Mouse (Mus musculus): ENCODE measurements around the gene Nup98. TPM values are rescaled to one million over a fixed set of nuclear protein-coding genes. Genes with fewer than 3 reads are reported as not detected.

Gene Nup98
- polyA plus RNA-seq, 1 experiment = 23.0 TPM

DNA sequence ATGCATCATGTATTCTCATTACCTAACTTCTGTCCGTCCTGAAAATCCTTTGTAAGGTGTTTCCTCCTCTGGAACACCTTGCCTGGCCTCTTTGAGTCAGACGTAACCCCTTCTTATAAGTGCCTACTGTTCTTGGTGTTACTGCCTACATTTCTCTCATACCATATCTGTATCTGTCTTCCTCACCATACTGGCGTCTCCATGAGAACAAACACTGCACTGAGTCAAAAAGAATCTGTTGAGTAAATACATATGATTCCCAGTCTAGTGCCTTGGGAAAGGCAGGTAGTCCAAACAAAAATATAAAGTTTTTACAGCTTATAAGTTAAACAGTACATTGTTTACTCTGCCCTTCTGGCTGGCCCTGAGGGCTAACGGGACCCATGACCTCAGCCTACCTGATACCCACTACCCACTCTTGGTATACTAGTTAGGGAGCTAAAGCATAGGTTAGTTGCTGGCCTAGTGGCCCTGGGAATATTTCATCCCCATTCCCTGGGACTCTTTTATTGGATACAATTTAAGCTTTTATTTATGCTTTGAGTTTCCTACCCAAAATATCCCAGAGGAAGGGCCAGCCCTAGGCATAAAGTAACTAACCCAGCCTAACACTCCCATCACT lies 18.2 kb upstream of the Nup98 start:
- no peaks in the 10 kb centered on the region for H3K79me2 ChIP-seq (ENCODE audit: control insufficient read depth, insufficient read depth)

DNA sequence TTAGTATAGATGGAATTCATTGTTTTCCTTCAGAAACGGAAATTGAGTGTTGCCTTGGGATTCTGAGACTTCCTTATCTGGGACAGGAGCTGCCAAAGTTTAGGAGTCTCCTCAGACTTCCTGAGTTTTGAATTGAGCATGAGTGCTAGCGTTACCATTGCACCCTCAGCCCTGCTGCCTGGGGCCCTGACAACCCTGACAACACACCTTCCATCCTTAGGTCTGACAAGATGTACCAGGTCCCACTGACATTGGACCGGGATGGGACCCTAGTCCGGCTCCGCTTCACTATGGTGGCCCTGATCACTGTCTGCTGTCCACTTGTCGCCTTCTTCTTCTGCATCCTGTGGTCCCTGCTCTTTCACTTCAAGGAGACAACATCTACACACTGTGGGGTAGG lies 16.1 kb upstream of the Nup98 start:
- H3K27me3 ChIP-seq (ENCODE audit: control insufficient read depth, insufficient read depth, insufficient read length) = no peaks in the 10 kb centered on the region
- no peaks in the 10 kb centered on the region for H3K79me3 ChIP-seq (ENCODE audit: low read depth)
- H3K36me3 ChIP-seq (ENCODE audit: control insufficient read depth, insufficient read depth) = no peaks in the 10 kb centered on the region
- no peak for TF ChIP-seq FOSL1 (IDR thresholded peaks at IDR 0.05; ENCODE audit: insufficient read depth, low read length, poor library complexity, severe bottlenecking)
- H3K79me2 ChIP-seq (ENCODE audit: control insufficient read depth, insufficient read depth) = no peaks in the 10 kb centered on the region
- no peak overlapping the region for H3K4me3 ChIP-seq (ENCODE audit: insufficient read depth, poor library complexity, severe bottlenecking)
- H3ac ChIP-seq (ENCODE audit: control insufficient read depth, insufficient read length, low read depth) = no peak overlapping the region

More for the DNA sequence above, 18.2 kb upstream of the Nup98 start:
- Histone ChIP-seq H3K27me3 (ENCODE audit: control insufficient read depth, insufficient read depth, insufficient read length) (no peaks in the 10 kb centered on the region), H3K79me3 (ENCODE audit: low read depth) (no peaks in the 10 kb centered on the region), H3ac (ENCODE audit: control insufficient read depth, insufficient read length, low read depth) (no peak overlapping the region), H3K4me3 (ENCODE audit: insufficient read depth, poor library complexity, severe bottlenecking) (no peak overlapping the region), H3K36me3 (ENCODE audit: control insufficient read depth, insufficient read depth) (no peaks in the 10 kb centered on the region)
- TF ChIP-seq USF1 (IDR thresholded peaks at IDR 0.05; ENCODE audit: low read depth) (no peak), MYOD1 (IDR thresholded peaks at IDR 0.05; ENCODE audit: control insufficient read depth, insufficient read length, low read depth) (no peak), CEBPB (IDR thresholded peaks at IDR 0.05; ENCODE audit: low read depth) (no peak), MAX (IDR thresholded peaks at IDR 0.05) (no peak), CTCF (IDR thresholded peaks at IDR 0.05; ENCODE audit: control insufficient read depth, insufficient read depth, insufficient read length) (no peak), FOSL1 (IDR thresholded peaks at IDR 0.05; ENCODE audit: insufficient read depth, low read length, poor library complexity, severe bottlenecking) (no peak), MYOG (IDR thresholded peaks at IDR 0.05; ENCODE audit: control insufficient read depth, extremely low read depth, insufficient read length) (no peak)

DNA sequence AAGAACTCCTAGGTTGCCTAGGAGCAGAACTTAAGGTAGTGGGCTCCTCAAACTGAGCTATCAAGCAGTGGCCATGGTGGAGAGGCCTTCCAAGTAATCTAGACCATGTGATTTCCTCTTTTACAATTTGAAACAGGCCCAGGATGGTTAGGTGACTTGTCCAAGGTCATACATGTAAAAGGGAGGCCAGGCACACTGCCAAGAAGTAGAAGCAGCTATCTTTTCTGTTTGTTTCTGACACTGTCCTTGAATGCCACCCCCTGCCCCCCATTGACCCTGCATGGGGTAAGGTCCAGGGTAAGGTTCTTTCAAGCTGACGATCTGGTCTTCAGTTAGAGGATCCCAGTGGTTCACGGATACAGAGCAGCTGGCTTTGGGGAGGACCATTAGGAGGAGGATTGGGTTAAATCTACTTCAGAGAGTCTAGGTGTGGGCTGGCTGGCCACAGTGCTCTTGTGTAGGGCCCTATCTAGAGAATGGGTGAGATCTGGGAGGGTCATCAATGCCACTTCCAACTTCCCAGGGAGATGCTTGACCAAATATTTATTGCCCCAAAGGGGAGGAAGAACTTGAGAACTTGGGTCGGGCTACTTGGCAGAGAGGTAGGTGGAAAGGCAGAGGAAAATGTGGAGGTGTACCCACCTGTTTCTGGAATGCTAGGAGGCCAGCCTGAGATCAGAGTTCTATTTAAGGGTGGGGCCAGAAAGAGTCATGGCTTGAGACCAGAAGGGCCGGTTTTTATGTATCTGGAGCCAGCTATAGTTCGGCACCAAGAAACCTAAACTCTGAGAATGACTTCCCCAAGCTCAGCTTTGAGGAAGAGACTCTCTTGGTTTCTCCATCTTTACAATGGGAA lies 14.1 kb upstream of the Nup98 start:
- Histone ChIP-seq H3K27me3 (ENCODE audit: control insufficient read depth, insufficient read depth, insufficient read length) (no peaks in the 10 kb centered on the region), H3K4me3 (ENCODE audit: insufficient read depth, poor library complexity, severe bottlenecking) (no peak overlapping the region), H3K79me3 (ENCODE audit: low read depth) (no peaks in the 10 kb centered on the region), H3K79me2 (ENCODE audit: control insufficient read depth, insufficient read depth) (no peaks in the 10 kb centered on the region), H3K36me3 (ENCODE audit: control insufficient read depth, insufficient read depth) (no peaks in the 10 kb centered on the region), H3ac (ENCODE audit: control insufficient read depth, insufficient read length, low read depth) (no peak overlapping the region)
- TF ChIP-seq FOSL1 (IDR thresholded peaks at IDR 0.05; ENCODE audit: insufficient read depth, low read length, poor library complexity, severe bottlenecking) (no peak), USF1 (IDR thresholded peaks at IDR 0.05; ENCODE audit: low read depth) (no peak), MYOD1 (IDR thresholded peaks at IDR 0.05; ENCODE audit: control insufficient read depth, insufficient read length, low read depth) (no peak), MYOG (IDR thresholded peaks at IDR 0.05; ENCODE audit: control insufficient read depth, extremely low read depth, insufficient read length) (no peak), CTCF (IDR thresholded peaks at IDR 0.05; ENCODE audit: control insufficient read depth, insufficient read depth, insufficient read length) (no peak), MAX (IDR thresholded peaks at IDR 0.05) (no peak), CEBPB (IDR thresholded peaks at IDR 0.05; ENCODE audit: low read depth) (no peak)

DNA sequence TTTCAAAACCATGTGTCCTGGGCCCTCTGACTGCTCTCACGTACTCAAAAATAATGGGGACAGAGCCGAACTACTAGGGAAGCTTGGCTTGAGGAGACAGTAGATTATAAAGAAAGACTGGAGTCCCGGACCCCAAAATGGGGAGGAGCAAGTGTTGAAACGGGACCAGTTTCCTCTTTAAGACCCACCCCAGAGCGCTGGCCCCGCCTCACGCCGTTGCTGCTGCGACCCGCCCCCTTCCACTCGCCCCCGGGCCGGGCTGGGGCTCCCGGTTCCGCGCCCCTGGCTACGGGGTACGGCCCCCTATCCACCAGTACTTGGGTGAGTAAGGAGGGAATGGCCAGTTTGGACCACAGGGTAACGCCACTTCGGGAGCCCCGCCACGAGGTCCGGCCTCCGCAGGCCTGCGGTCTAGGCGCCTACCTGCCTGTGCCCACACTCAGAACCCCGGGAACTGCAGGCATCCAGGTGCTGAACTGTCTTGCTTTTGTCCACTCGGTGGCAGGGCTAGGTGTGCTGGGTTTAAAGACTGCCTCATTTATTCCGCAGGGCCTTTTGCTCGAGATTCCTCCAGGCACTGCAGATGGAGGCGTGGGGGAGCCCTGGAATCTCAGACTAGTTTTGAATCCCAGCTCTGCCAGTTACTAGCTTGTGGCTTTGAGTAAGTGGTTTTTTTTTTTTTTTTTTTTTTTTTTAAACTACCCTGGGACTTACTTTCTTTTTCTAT lies 13.0 kb upstream of the Nup98 start:
- H3K79me3 ChIP-seq (ENCODE audit: low read depth) = no peaks in the 10 kb centered on the region
- H3K4me3 ChIP-seq (ENCODE audit: insufficient read depth, poor library complexity, severe bottlenecking) = peak overlapping the region; percentile 42
- H3K27me3 ChIP-seq (ENCODE audit: control insufficient read depth, insufficient read depth, insufficient read length) = no peaks in the 10 kb centered on the region
- peak overlapping the region; percentile 59 for H3ac ChIP-seq (ENCODE audit: control insufficient read depth, insufficient read length, low read depth)
- H3K79me2 ChIP-seq (ENCODE audit: control insufficient read depth, insufficient read depth) = no peaks in the 10 kb centered on the region
- no peak for TF ChIP-seq CTCF (IDR thresholded peaks at IDR 0.05; ENCODE audit: control insufficient read depth, insufficient read depth, insufficient read length)
- no peak for TF ChIP-seq MYOD1 (IDR thresholded peaks at IDR 0.05; ENCODE audit: control insufficient read depth, insufficient read length, low read depth)
- no peaks in the 10 kb centered on the region for H3K36me3 ChIP-seq (ENCODE audit: control insufficient read depth, insufficient read depth)

DNA sequence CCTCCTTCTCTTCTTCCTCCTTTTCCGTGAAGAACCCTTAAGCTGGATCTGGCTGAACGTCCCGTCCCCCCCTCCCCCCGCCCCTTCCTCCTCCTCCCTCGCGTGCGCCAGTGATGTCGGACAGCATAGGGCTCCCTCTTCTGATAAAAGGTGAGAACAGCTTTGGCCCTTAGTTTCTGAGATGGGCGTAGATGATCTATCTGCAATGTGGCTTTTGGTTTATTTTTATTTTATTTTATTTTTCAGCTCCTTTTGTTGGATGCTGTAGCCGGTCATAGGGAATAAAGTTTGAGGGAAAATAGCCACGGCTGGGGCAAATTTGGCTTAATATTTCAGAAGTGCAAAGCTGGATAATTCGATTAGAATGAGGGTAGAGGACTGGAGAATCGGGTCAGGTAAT lies 12.4 kb upstream of the Nup98 start:
- no peak overlapping the region for H3ac ChIP-seq (ENCODE audit: control insufficient read depth, insufficient read length, low read depth)

More for the DNA sequence above, 12.4 kb upstream of the Nup98 start:
- H3K27me3 ChIP-seq (ENCODE audit: control insufficient read depth, insufficient read depth, insufficient read length) = no peaks in the 10 kb centered on the region
- peak overlapping the region; percentile 42 for H3K4me3 ChIP-seq (ENCODE audit: insufficient read depth, poor library complexity, severe bottlenecking)
- no peaks in the 10 kb centered on the region for H3K36me3 ChIP-seq (ENCODE audit: control insufficient read depth, insufficient read depth)
- TF ChIP-seq CTCF (IDR thresholded peaks at IDR 0.05; ENCODE audit: control insufficient read depth, insufficient read depth, insufficient read length) = no peak
- TF ChIP-seq FOSL1 (IDR thresholded peaks at IDR 0.05; ENCODE audit: insufficient read depth, low read length, poor library complexity, severe bottlenecking) = no peak
- no peak for TF ChIP-seq MYOG (IDR thresholded peaks at IDR 0.05; ENCODE audit: control insufficient read depth, extremely low read depth, insufficient read length)
- no peak for TF ChIP-seq USF1 (IDR thresholded peaks at IDR 0.05; ENCODE audit: low read depth)
- TF ChIP-seq MYOD1 (IDR thresholded peaks at IDR 0.05; ENCODE audit: control insufficient read depth, insufficient read length, low read depth) = no peak
- no peak for TF ChIP-seq MAX (IDR thresholded peaks at IDR 0.05)
- TF ChIP-seq CEBPB (IDR thresholded peaks at IDR 0.05; ENCODE audit: low read depth) = no peak
- no peaks in the 10 kb centered on the region for H3K79me2 ChIP-seq (ENCODE audit: control insufficient read depth, insufficient read depth)
- H3K79me3 ChIP-seq (ENCODE audit: low read depth) = no peaks in the 10 kb centered on the region

Data from C2C12 (cell line).